26 mouse cellular contexts compared by ENCODE assay signal in the genomic region with DNA sequence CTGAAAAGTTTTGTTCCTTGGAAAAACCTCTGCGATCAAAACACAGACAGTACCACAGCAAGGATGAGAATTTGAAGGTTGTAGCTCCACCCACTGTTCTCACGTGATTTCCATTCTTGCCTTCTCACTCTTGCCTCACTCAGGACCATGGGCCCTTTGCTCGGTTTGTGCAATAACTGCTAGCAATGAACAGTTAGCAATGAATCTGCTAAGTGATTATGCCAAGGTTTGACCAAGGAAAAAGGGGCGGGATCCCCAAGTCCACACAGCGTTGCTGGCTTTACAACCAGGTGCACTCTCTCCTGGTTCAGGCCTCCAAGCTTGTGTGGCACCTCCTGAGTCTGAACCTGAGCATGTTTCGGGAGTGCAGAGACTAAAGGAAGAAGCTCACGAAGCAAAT.
DNase-seq lines count a peak whose midpoint lies in the region; ATAC-seq and TF ChIP-seq lines count a peak whose summit lies in the region.
"Had no signal": no experiment of that assay in that cellular context is flagged by ENCODE, and none has a peak within 500 bp of the region (broad histone marks: within the 10 kb centered on the region; RNA-seq: fewer than 3 reads in every experiment).

No protein-coding gene starts in this region.

- peak; percentile 54 for DNase-seq in adrenal gland, adult 8-10 months
- DNase-seq in adrenal gland, postnatal 25 days = no peak
- no peak for DNase-seq in liver, postnatal 0 days
- DNase-seq in liver = no peak
- DNase-seq in adrenal gland, postnatal 14 days = peak; percentile 57
- no peak for DNase-seq in gastrocnemius, adult 2 months
- no peak for DNase-seq in gastrocnemius, postnatal 14 days
- DNase-seq: B cell, adult 2 months; cerebellum, adult 11 months; cerebellum, adult 2 months; cerebellum, adult 9-11 months; cerebellum, postnatal 25 days; forebrain, postnatal 0 days; gastrocnemius, postnatal 36 days; heart, adult 11 months had no signal

- no peaks in the 10 kb centered on the region for H3K36me3 ChIP-seq in liver, postnatal 0 days (replicated peaks; ENCODE audit: insufficient read depth, low read length)
- H3K36me3 ChIP-seq: embryonic facial prominence, embryonic 12.5 days; embryonic facial prominence, embryonic 15.5 days; G1E; hindbrain, embryonic 12.5 days; hindbrain, embryonic 15.5 days had no signal

- no peaks in the 10 kb centered on the region for H3K9me3 ChIP-seq in liver, postnatal 0 days (ENCODE audit: low read length)
- H3K9me3 ChIP-seq: embryonic facial prominence, embryonic 12.5 days; embryonic facial prominence, embryonic 15.5 days; hindbrain, embryonic 12.5 days; hindbrain, embryonic 15.5 days had no signal

- no peak for TF ChIP-seq CTCF in liver, postnatal 0 days (IDR thresholded peaks at IDR 0.05; ENCODE audit: low read depth)
- TF ChIP-seq CTCF in gastrocnemius, adult 2 months (IDR thresholded peaks at IDR 0.05) = no peak

- no peak overlapping the region for H3K4me3 ChIP-seq in liver, postnatal 0 days (ENCODE audit: low read depth, low read length)
- no peak overlapping the region for H3K4me3 ChIP-seq in gastrocnemius, adult 2 months
- H3K4me3 ChIP-seq: embryonic facial prominence, embryonic 12.5 days; embryonic facial prominence, embryonic 15.5 days; hindbrain, embryonic 12.5 days; hindbrain, embryonic 15.5 days had no signal

- H3K4me2 ChIP-seq in liver, postnatal 0 days (ENCODE audit: low read depth, low read length) = no peak overlapping the region
- H3K4me2 ChIP-seq: embryonic facial prominence, embryonic 12.5 days; embryonic facial prominence, embryonic 15.5 days; heart, embryonic 11.5 days; hindbrain, embryonic 12.5 days; hindbrain, embryonic 15.5 days had no signal

- H3K4me1 ChIP-seq in liver, postnatal 0 days (ENCODE audit: insufficient read depth) = no peaks in the 10 kb centered on the region
- H3K4me1 ChIP-seq: hindbrain, embryonic 15.5 days had no signal

- WGBS in liver, postnatal 0 days (ENCODE audit: insufficient replicate concordance) = 65% methylated on average over 7 of the region's 7 CpGs

- peak; percentile 73 for ATAC-seq in liver, postnatal 0 days
- ATAC-seq: activated CD4-positive, CD25-positive, alpha-beta regulatory T cell, adult 4 months; forebrain, embryonic 14.5 days; forebrain, postnatal 0 days; intestine, postnatal 0 days; Patski had no signal

- H3K27me3 ChIP-seq in liver, postnatal 0 days (ENCODE audit: insufficient read depth, low read length) = no peaks in the 10 kb centered on the region
- H3K27me3 ChIP-seq: CH12.LX; embryonic facial prominence, embryonic 12.5 days; embryonic facial prominence, embryonic 15.5 days; hindbrain, embryonic 12.5 days; hindbrain, embryonic 15.5 days had no signal

- intact Hi-C loops in gastrocnemius, adult 2 months (cut with DNase I) = no loop called here
- intact Hi-C loops in gastrocnemius, postnatal 14 days (cut with DNase I; ENCODE audit: low total_unique reads) = no loop called here

- H3K9ac ChIP-seq in liver, postnatal 0 days (replicated peaks) = no peak overlapping the region
- H3K9ac ChIP-seq: embryonic facial prominence, embryonic 12.5 days; embryonic facial prominence, embryonic 15.5 days; forebrain, postnatal 0 days; hindbrain, embryonic 12.5 days; hindbrain, embryonic 15.5 days had no signal

- no peak for TF ChIP-seq EP300 in liver, postnatal 0 days (IDR thresholded peaks at IDR 0.05; ENCODE audit: low read depth)

- H3K27ac ChIP-seq in liver, postnatal 0 days (ENCODE audit: low read depth) = no peak overlapping the region
- H3K27ac ChIP-seq in gastrocnemius, adult 2 months = no peak overlapping the region
- H3K27ac ChIP-seq: embryonic facial prominence, embryonic 12.5 days; embryonic facial prominence, embryonic 15.5 days; hindbrain, embryonic 12.5 days; hindbrain, embryonic 15.5 days had no signal

Comparison
In these comparisons a context has a peak if more than half of its experiments do, and no peak if none do; other contexts are left out.
1. DNase-seq: peak in adrenal gland, adult 8-10 months (single experiment) and adrenal gland, postnatal 14 days (single experiment); none in adrenal gland, postnatal 25 days (single experiment), liver, postnatal 0 days (single experiment), liver (single experiment), gastrocnemius, adult 2 months (single experiment) and gastrocnemius, postnatal 14 days (single experiment).